Mouse (Mus musculus) bone marrow macrophage, adult 2 months (primary cell): Measurements from ENCODE around the gene Gm20683. TPM values are rescaled to one million over a fixed set of nuclear protein-coding genes. Genes with fewer than 3 reads are reported as not detected.

Source experiments
- H3K27ac ChIP-seq: 2 replicates; pipeline ENCODE4 v1.5.1; 2012; ENCODE audit warnings: low read depth, low read length; ENCODE audit not compliant: insufficient read depth
- H3K4me1 ChIP-seq: 2 replicates; pipeline ENCODE4 v1.6.1; 2012; ENCODE audit warnings: low read length; ENCODE audit not compliant: control insufficient read depth, insufficient read depth
- H3K4me3 ChIP-seq: 2 replicates; pipeline ENCODE4 v1.5.1; 2012; ENCODE audit warnings: mild to moderate bottlenecking, low read length, moderate library complexity; ENCODE audit not compliant: insufficient read depth
- CTCF ChIP-seq: IDR thresholded peaks from 2 replicates; pipeline ENCODE4 v1.5.1; 2012; ENCODE audit warnings: low read depth, mild to moderate bottlenecking, low read length, moderate library complexity
- POLR2A ChIP-seq: IDR thresholded peaks from 2 replicates; pipeline ENCODE4 v1.6.1; 2012; ENCODE audit warnings: mild to moderate bottlenecking, low read depth, low read length, borderline replicate concordance
- polyA plus RNA-seq: library from polyadenylated mRNA; stranded (reverse); fragments of >200 nt; gene quantifications from 2 replicates; pipeline ENCODE4 v1.2.4, GENCODE M21; 2012; ENCODE audit not compliant: missing spikeins, insufficient read depth, insufficient read length

The Gm20683 gene
- polyA plus RNA-seq: 1.5 TPM in 1 of 2 replicates, not detected in the other

GRCm38 (mm10) chr17:25841117-25841880, at the start of gene Gm20683:
Gene Gm20683 (minus strand): TSS chr17:25841763.
- TF ChIP-seq POLR2A (no peak), CTCF (no peak)
- H3K27ac ChIP-seq: no peak within 1 kb of the TSS
- no peak within 1 kb of the TSS for H3K4me3 ChIP-seq
- peaks cover 10% of the 10 kb centered on the region for H3K4me1 ChIP-seq

GRCm38 (mm10) chr17:25888837-25889236, 47.3 kb upstream of the Gm20683 start:
- TF ChIP-seq POLR2A (no peak), CTCF (no peak)
- no peak overlapping the region for H3K27ac ChIP-seq
- no peak overlapping the region for H3K4me3 ChIP-seq

GRCm38 (mm10) chr17:25887467-25887866, 45.9 kb upstream of the Gm20683 start:
- Histone ChIP-seq H3K27ac (no peak overlapping the region), H3K4me1 (no peaks in the 10 kb centered on the region), H3K4me3 (no peak overlapping the region)
- no peak for TF ChIP-seq CTCF
- TF ChIP-seq POLR2A: no peak

More at GRCm38 (mm10) chr17:25888837-25889236, 47.3 kb upstream of the Gm20683 start:
- no peaks in the 10 kb centered on the region for H3K4me1 ChIP-seq

- no peak overlapping the region for H3K27ac ChIP-seq
- TF ChIP-seq CTCF (no peak), POLR2A (no peak)
- H3K4me3 ChIP-seq: no peak overlapping the region
- H3K4me1 ChIP-seq: no peaks in the 10 kb centered on the region
Measured at GRCm38 (mm10) chr17:25886806-25887205, 45.2 kb upstream of the Gm20683 start.

- Histone ChIP-seq H3K4me3 (no peak overlapping the region), H3K4me1 (no peaks in the 10 kb centered on the region)
- TF ChIP-seq POLR2A (no peak), CTCF (no peak)
Measured at GRCm38 (mm10) chr17:25885636-25886035, 44.1 kb upstream of the Gm20683 start.

GRCm38 (mm10) chr17:25883824-25884223, 42.3 kb upstream of the Gm20683 start:
- H3K4me1 ChIP-seq: no peaks in the 10 kb centered on the region

More at GRCm38 (mm10) chr17:25885636-25886035, 44.1 kb upstream of the Gm20683 start:
- H3K27ac ChIP-seq: no peak overlapping the region

GRCm38 (mm10) chr17:25883268-25883667, 41.7 kb upstream of the Gm20683 start:
- Histone ChIP-seq H3K4me1 (no peaks in the 10 kb centered on the region), H3K27ac (no peak overlapping the region), H3K4me3 (no peak overlapping the region)
- TF ChIP-seq CTCF (no peak), POLR2A (no peak)

More at GRCm38 (mm10) chr17:25883824-25884223, 42.3 kb upstream of the Gm20683 start:
- TF ChIP-seq CTCF (no peak), POLR2A (no peak)
- H3K4me3 ChIP-seq: no peak overlapping the region
- H3K27ac ChIP-seq: no peak overlapping the region

GRCm38 (mm10) chr17:25882306-25882705, 40.7 kb upstream of the Gm20683 start:
- TF ChIP-seq CTCF (no peak), POLR2A (no peak)
- Histone ChIP-seq H3K4me3 (no peak overlapping the region), H3K4me1 (no peaks in the 10 kb centered on the region)

GRCm38 (mm10) chr17:25881691-25882090, 40.1 kb upstream of the Gm20683 start:
- no peak overlapping the region for H3K27ac ChIP-seq
- no peak overlapping the region for H3K4me3 ChIP-seq
- 0 out of 2 replicates have a peak, but pooled peaks cover 3% of the 10 kb centered on the region for H3K4me1 ChIP-seq
- no peak for TF ChIP-seq CTCF
- no peak for TF ChIP-seq POLR2A

More at GRCm38 (mm10) chr17:25882306-25882705, 40.7 kb upstream of the Gm20683 start:
- no peak overlapping the region for H3K27ac ChIP-seq
